Mouse (Mus musculus): ENCODE results near the gene Zfand6. TPM values are rescaled to one million over a fixed set of nuclear protein-coding genes. Genes with fewer than 3 reads are reported as not detected.

Zfand6 gene
- polyA plus RNA-seq, 1 experiment from 2014 or later = 180 TPM

DNA sequence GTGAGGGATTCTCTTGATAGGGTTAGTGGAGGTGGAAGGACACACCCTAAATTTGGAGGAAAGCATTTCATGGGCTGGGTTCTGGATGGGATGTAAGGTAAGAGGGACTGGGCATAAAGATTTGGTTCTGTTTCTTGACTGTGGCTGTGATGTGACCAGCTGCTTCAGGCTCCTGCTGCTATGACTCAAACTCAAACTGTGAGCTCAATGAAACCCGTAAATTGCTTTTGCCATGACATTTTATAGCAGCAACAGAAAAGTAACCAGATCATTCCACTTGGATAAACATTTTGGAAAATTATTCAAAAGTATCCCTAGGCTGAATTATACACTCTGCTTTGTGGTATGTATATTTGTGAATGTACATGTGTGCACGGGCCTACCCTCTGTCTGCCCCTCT, 99.1 kb downstream of the Zfand6 start:
- Histone ChIP-seq H3K36me3 (ENCODE audit: control insufficient read depth, insufficient read depth, low read length) (no peaks in the 10 kb centered on the region), H3K9ac (ENCODE audit: low read depth, low read length) (no peak overlapping the region), H3K27ac (ENCODE audit: low read depth, low read length) (no peak overlapping the region), H3K27me3 (ENCODE audit: control insufficient read depth, insufficient read depth, low read length) (no peaks in the 10 kb centered on the region), H3K9me3 (ENCODE audit: control insufficient read depth, low read length) (no peaks in the 10 kb centered on the region), H3K4me1 (ENCODE audit: control insufficient read depth, insufficient read depth, low read length) (no peaks in the 10 kb centered on the region), H3K4me2 (replicated peaks; ENCODE audit: low read depth, low read length) (no peak overlapping the region), H3K4me3 (ENCODE audit: low read length) (no peak overlapping the region)
- 86% methylated on average over 2 of the region's 2 CpGs for WGBS
- ATAC-seq (ENCODE audit: low FRiP score, low TSS enrichment) = no peak

DNA sequence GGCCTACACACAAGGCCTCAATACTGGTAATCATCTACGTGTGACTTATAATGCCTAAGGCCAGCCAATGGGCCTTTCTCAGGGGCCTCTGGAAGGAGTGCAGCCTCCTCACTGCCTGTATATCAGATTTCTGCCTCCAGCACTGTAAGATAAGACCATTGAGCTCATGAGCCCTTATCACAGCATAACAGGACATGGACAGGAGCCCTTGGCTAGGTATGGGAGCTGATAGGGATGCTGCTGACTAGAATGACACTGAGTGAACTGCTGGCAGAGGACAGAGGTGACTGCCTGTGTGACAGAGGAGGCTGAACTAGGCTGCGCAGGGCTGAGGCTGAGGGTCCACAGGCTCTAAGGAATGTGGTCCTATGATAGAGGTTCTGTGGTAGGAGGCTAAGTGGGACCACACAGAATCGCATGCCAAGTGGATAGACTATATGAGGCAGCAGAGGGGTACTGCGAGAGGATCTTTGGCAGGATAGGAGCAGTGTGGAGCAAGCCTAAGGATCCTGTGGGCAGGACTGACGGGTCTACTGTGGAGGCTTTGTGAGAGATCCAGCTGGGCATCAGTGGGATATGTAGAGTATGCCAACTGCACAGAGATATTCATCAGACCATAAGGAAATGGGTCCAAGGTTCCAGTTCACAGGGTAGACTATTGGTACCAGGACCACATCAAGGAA, 102.5 kb downstream of the Zfand6 start:
- 93% methylated on average over 5 of the region's 5 CpGs for WGBS
- Histone ChIP-seq H3K27ac (ENCODE audit: low read depth, low read length) (no peak overlapping the region), H3K4me1 (ENCODE audit: control insufficient read depth, insufficient read depth, low read length) (no peaks in the 10 kb centered on the region), H3K27me3 (ENCODE audit: control insufficient read depth, insufficient read depth, low read length) (no peaks in the 10 kb centered on the region), H3K9ac (ENCODE audit: low read depth, low read length) (no peak overlapping the region), H3K9me3 (ENCODE audit: control insufficient read depth, low read length) (no peaks in the 10 kb centered on the region), H3K4me2 (replicated peaks; ENCODE audit: low read depth, low read length) (no peak overlapping the region), H3K4me3 (ENCODE audit: low read length) (no peak overlapping the region), H3K36me3 (ENCODE audit: control insufficient read depth, insufficient read depth, low read length) (no peaks in the 10 kb centered on the region)
- ATAC-seq (ENCODE audit: low FRiP score, low TSS enrichment) = no peak

DNA sequence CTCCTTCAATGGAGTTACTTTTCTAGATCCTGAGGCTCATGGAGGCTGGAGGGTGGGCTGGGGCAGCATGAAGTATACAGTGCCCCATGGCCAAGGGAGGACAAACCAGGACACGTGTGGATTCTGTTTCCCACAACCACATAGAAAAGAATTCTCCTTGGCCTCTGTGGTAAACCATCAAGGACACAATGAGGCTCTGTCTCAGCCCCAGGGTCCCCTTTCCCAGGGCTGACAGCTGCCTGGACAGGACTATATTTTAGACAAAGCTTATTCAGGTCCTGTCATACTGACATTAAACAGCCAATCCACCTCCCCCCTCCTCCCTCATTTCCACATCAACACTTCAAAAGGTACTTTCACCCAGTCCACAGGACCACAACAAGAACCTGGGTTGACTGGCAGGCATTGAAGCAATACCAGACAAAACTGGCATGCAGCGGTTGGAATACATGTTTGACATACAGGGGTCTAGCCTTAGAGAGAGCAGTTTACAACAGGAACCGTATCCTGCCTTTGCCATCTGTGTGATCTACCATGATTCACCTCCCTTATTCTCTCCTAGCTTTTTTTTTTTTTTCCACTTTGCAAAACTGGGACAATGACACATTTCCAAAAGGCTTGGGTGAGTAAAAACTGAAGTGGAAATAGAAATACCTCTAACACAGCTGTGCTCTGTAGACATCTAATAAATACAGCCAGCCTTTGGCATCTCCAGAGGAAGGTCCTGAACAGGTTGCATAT, 103.2 kb downstream of the Zfand6 start:
- no peak overlapping the region for H3K9ac ChIP-seq (ENCODE audit: low read depth, low read length)
- H3K27me3 ChIP-seq (ENCODE audit: control insufficient read depth, insufficient read depth, low read length) = no peaks in the 10 kb centered on the region
- no peaks in the 10 kb centered on the region for H3K36me3 ChIP-seq (ENCODE audit: control insufficient read depth, insufficient read depth, low read length)
- WGBS = 89% methylated on average over 3 of the region's 3 CpGs
- no peak overlapping the region for H3K27ac ChIP-seq (ENCODE audit: low read depth, low read length)
- no peak overlapping the region for H3K4me3 ChIP-seq (ENCODE audit: low read length)
- no peak overlapping the region for H3K4me2 ChIP-seq (replicated peaks; ENCODE audit: low read depth, low read length)
- H3K9me3 ChIP-seq (ENCODE audit: control insufficient read depth, low read length) = no peaks in the 10 kb centered on the region
- no peaks in the 10 kb centered on the region for H3K4me1 ChIP-seq (ENCODE audit: control insufficient read depth, insufficient read depth, low read length)
- ATAC-seq (ENCODE audit: low FRiP score, low TSS enrichment) = no peak

DNA sequence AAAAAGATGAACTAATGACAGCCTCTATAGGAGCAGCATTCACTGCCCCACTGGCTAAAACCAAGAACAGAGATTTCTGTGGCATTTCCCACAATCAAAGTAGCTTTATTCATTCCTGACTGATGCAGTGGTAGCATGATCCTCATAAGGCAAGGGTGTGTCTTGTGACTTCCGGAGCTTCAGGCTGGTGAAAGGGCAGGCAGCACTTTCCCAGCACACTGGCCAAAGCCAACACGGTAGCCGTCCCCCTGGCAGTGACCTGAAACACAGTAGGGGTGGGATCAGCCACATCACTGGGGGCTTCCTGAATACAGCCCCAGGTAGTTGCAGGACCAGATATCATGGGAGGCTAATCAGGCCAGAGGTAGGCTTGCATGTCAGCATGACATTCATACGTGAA, 104.7 kb downstream of the Zfand6 start:
- Histone ChIP-seq H3K27me3 (ENCODE audit: control insufficient read depth, insufficient read depth, low read length) (no peaks in the 10 kb centered on the region), H3K27ac (ENCODE audit: low read depth, low read length) (no peak overlapping the region), H3K9me3 (ENCODE audit: control insufficient read depth, low read length) (no peaks in the 10 kb centered on the region), H3K4me3 (ENCODE audit: low read length) (no peak overlapping the region), H3K36me3 (ENCODE audit: control insufficient read depth, insufficient read depth, low read length) (no peaks in the 10 kb centered on the region), H3K9ac (ENCODE audit: low read depth, low read length) (no peak overlapping the region), H3K4me2 (replicated peaks; ENCODE audit: low read depth, low read length) (no peak overlapping the region), H3K4me1 (ENCODE audit: control insufficient read depth, insufficient read depth, low read length) (no peaks in the 10 kb centered on the region)
- no peak for ATAC-seq (ENCODE audit: low FRiP score, low TSS enrichment)
- 91% methylated on average over 4 of the region's 4 CpGs for WGBS

DNA sequence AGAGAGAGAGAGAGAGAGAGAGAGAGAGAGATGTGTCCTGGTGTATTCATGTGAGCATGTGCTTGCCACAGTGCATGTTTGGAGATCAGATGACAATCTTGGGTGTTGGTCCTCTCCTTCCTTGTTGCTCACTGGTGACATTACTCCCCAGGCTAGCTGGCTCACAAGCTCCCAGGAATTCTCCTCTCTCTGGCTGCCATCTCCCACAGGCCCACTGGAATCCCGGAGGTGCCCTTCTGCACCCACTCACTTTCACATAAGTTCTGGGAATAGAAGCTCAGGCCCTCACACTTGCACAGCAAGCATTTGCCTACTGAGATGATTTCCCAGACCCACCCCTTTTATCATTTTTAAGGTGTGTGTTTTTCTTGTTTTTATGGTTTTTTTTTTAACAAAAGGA, 110.0 kb downstream of the Zfand6 start:
- no peak overlapping the region for H3K9ac ChIP-seq (ENCODE audit: low read depth, low read length)
- H3K36me3 ChIP-seq (ENCODE audit: control insufficient read depth, insufficient read depth, low read length) = no peaks in the 10 kb centered on the region
- WGBS = 100% methylated on average over 1 of the region's 1 CpGs
- no peaks in the 10 kb centered on the region for H3K9me3 ChIP-seq (ENCODE audit: control insufficient read depth, low read length)
- no peaks in the 10 kb centered on the region for H3K27me3 ChIP-seq (ENCODE audit: control insufficient read depth, insufficient read depth, low read length)
- H3K4me2 ChIP-seq (replicated peaks; ENCODE audit: low read depth, low read length) = no peak overlapping the region
- no peaks in the 10 kb centered on the region for H3K4me1 ChIP-seq (ENCODE audit: control insufficient read depth, insufficient read depth, low read length)
- no peak for ATAC-seq (ENCODE audit: low FRiP score, low TSS enrichment)
- no peak overlapping the region for H3K4me3 ChIP-seq (ENCODE audit: low read length)
- H3K27ac ChIP-seq (ENCODE audit: low read depth, low read length) = no peak overlapping the region

DNA sequence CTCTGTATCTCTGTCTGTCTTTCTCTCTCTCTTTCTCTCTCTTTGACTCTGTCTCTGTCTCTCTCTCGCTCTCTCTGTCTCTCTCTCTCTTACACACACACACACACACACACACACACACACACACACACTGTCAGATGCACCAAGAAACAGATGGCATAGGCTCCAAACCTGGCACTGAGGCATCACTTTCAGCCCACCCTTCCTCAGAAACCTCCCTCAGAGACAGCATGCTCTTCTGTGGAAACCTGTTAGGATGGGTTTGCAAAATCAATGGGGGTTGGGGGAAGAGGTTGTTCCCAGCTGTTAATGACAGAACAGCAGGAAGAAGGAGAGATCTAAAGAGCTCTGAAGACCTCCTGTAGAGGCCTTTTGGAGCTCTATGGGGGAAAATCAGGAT, 110.9 kb downstream of the Zfand6 start:
- H3K9me3 ChIP-seq (ENCODE audit: control insufficient read depth, low read length) = no peaks in the 10 kb centered on the region
- no peaks in the 10 kb centered on the region for H3K36me3 ChIP-seq (ENCODE audit: control insufficient read depth, insufficient read depth, low read length)
- no peak overlapping the region for H3K9ac ChIP-seq (ENCODE audit: low read depth, low read length)
- 88% methylated on average over 1 of the region's 1 CpGs for whole genome bisulfite sequencing
- no peak overlapping the region for H3K4me2 ChIP-seq (replicated peaks; ENCODE audit: low read depth, low read length)
- no peak for ATAC-seq (ENCODE audit: low FRiP score, low TSS enrichment)
- H3K4me1 ChIP-seq (ENCODE audit: control insufficient read depth, insufficient read depth, low read length) = no peaks in the 10 kb centered on the region
- no peaks in the 10 kb centered on the region for H3K27me3 ChIP-seq (ENCODE audit: control insufficient read depth, insufficient read depth, low read length)
- no peak overlapping the region for H3K4me3 ChIP-seq (ENCODE audit: low read length)
- H3K27ac ChIP-seq (ENCODE audit: low read depth, low read length) = no peak overlapping the region

DNA sequence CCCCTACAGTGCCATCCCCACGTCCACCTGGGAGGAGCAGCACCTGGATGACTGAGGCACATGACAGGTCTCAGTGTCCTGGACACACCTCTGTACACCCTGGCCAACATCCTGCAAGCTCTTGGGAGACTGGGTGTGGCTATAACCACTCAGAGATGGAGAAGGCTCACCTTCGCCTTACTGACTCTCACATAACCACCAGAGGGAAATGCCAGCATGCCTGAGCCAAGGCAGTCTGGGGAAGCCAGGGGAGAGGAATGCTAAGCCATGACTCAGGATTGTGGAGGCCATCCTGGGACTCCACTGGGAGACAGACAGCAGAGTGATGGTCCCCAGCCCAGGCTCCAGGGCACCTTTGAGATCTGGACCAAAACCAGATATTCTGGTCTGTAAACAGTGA, 112.7 kb downstream of the Zfand6 start:
- Histone ChIP-seq H3K9ac (ENCODE audit: low read depth, low read length) (no peak overlapping the region), H3K4me3 (ENCODE audit: low read length) (no peak overlapping the region), H3K9me3 (ENCODE audit: control insufficient read depth, low read length) (no peaks in the 10 kb centered on the region), H3K27ac (ENCODE audit: low read depth, low read length) (no peak overlapping the region), H3K4me2 (replicated peaks; ENCODE audit: low read depth, low read length) (no peak overlapping the region), H3K36me3 (ENCODE audit: control insufficient read depth, insufficient read depth, low read length) (no peaks in the 10 kb centered on the region), H3K27me3 (ENCODE audit: control insufficient read depth, insufficient read depth, low read length) (no peaks in the 10 kb centered on the region), H3K4me1 (ENCODE audit: control insufficient read depth, insufficient read depth, low read length) (no peaks in the 10 kb centered on the region)
- ATAC-seq (ENCODE audit: low FRiP score, low TSS enrichment) = no peak
- 84% methylated on average over 2 of the region's 2 CpGs for WGBS

DNA sequence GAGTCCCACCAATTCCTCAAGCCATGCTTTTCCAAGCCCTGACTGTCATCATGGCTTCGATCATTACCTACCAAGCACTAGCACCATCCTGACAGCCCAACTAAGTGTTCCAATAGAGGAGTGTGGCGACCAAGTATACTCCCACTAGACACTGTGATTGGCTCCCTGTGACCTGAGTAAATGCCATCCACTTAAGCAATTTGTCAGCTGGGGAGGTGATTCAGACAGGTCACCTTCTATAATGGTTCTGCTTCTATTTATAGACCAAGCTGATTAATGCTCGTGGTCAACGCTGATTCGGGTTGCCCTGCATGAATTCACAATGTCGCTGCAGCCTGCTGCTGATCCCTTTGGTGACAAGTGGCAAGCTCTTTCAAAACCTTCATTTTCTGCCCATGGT, 123.6 kb downstream of the Zfand6 start:
- no peak overlapping the region for H3K4me2 ChIP-seq (replicated peaks; ENCODE audit: low read depth, low read length)
- WGBS = 71% methylated on average over 6 of the region's 6 CpGs
- H3K4me1 ChIP-seq (ENCODE audit: control insufficient read depth, insufficient read depth, low read length) = no peaks in the 10 kb centered on the region
- H3K27me3 ChIP-seq (ENCODE audit: control insufficient read depth, insufficient read depth, low read length) = no peaks in the 10 kb centered on the region
- no peak overlapping the region for H3K27ac ChIP-seq (ENCODE audit: low read depth, low read length)
- no peak overlapping the region for H3K9ac ChIP-seq (ENCODE audit: low read depth, low read length)
- no peaks in the 10 kb centered on the region for H3K36me3 ChIP-seq (ENCODE audit: control insufficient read depth, insufficient read depth, low read length)
- H3K9me3 ChIP-seq (ENCODE audit: control insufficient read depth, low read length) = no peaks in the 10 kb centered on the region
- H3K4me3 ChIP-seq (ENCODE audit: low read length) = no peak overlapping the region
- ATAC-seq (ENCODE audit: low FRiP score, low TSS enrichment) = no peak

DNA sequence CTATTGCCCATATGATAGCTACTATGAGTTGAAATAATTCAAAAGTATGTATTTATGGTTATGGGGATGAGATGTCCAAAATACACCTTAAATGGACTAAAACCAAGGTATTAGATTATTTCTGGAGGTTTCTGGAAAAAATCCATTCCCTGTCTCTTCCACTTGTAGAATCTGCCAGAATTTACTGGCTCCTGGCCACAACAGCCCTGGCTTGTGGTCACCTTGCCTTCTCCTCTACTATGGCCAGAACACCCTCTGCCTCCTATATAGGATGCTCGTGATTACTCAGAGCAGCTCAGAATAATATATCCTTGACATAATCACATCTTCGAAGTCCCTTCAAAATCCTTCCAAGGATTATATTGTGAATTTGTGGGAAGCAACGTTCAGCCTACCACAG, 125.5 kb downstream of the Zfand6 start:
- Histone ChIP-seq H3K36me3 (ENCODE audit: control insufficient read depth, insufficient read depth, low read length) (no peaks in the 10 kb centered on the region), H3K27me3 (ENCODE audit: control insufficient read depth, insufficient read depth, low read length) (no peaks in the 10 kb centered on the region), H3K9ac (ENCODE audit: low read depth, low read length) (no peak overlapping the region), H3K4me2 (replicated peaks; ENCODE audit: low read depth, low read length) (no peak overlapping the region), H3K27ac (ENCODE audit: low read depth, low read length) (no peak overlapping the region), H3K4me3 (ENCODE audit: low read length) (no peak overlapping the region), H3K4me1 (ENCODE audit: control insufficient read depth, insufficient read depth, low read length) (no peaks in the 10 kb centered on the region), H3K9me3 (ENCODE audit: control insufficient read depth, low read length) (no peaks in the 10 kb centered on the region)
- 88% methylated on average over 3 of the region's 3 CpGs for WGBS
- no peak for ATAC-seq (ENCODE audit: low FRiP score, low TSS enrichment)
